Mouse (Mus musculus) embryo, embryonic 11.5 days (tissue): ENCODE measurements around the gene Rec114.
A peak's percentile ranks its signal among the peaks of the same experiment; 100 is the strongest.

Source experiments
- DNase-seq: peaks from one replicate; pipeline ENCODE4 v3.0.0-alpha.2; 2012; ENCODE audit warnings: low read depth, low spot score

Gene Rec114

GRCm38 (mm10) chr9:58718964-58719363, 24.8 kb downstream of the Rec114 start:
- no peak for DNase-seq

- DNase-seq = no peak
These were observed 26.9 kb downstream of the Rec114 start for GRCm38 (mm10) chr9:58716886-58717285.

- no peak for DNase-seq
These were observed 33.1 kb downstream of the Rec114 start for GRCm38 (mm10) chr9:58710642-58711041.

- DNase-seq = peak; percentile 36
These were observed 33.8 kb downstream of the Rec114 start for GRCm38 (mm10) chr9:58709939-58710338.

- DNase-seq = no peak
These were observed 36.0 kb downstream of the Rec114 start for GRCm38 (mm10) chr9:58707796-58708195.

GRCm38 (mm10) chr9:58706024-58706423, 37.7 kb downstream of the Rec114 start:
- DNase-seq = no peak

GRCm38 (mm10) chr9:58703766-58704165, 40.0 kb downstream of the Rec114 start:
- no peak for DNase-seq

- DNase-seq = no peak
These were observed 42.0 kb downstream of the Rec114 start for GRCm38 (mm10) chr9:58701751-58702150.

- DNase-seq = no peak
These were observed 45.3 kb downstream of the Rec114 start for GRCm38 (mm10) chr9:58698486-58698885.

GRCm38 (mm10) chr9:58691471-58691870, 52.3 kb downstream of the Rec114 start:
- DNase-seq = no peak

GRCm38 (mm10) chr9:58690701-58691100, 53.1 kb downstream of the Rec114 start:
- no peak for DNase-seq

GRCm38 (mm10) chr9:58688076-58688475, 55.7 kb downstream of the Rec114 start:
- DNase-seq = no peak

GRCm38 (mm10) chr9:58685290-58685689, 58.5 kb downstream of the Rec114 start:
- DNase-seq = no peak

GRCm38 (mm10) chr9:58683372-58683771, 60.4 kb downstream of the Rec114 start:
- no peak for DNase-seq

GRCm38 (mm10) chr9:58682106-58682505, 61.7 kb downstream of the Rec114 start:
- DNase-seq = no peak

GRCm38 (mm10) chr9:58681411-58681810, 62.4 kb downstream of the Rec114 start:
- no peak for DNase-seq

GRCm38 (mm10) chr9:58675371-58675770, 68.4 kb downstream of the Rec114 start:
- no peak for DNase-seq

GRCm38 (mm10) chr9:58674736-58675135, 69.0 kb downstream of the Rec114 start:
- DNase-seq = no peak

- DNase-seq = no peak
These were observed 71.3 kb downstream of the Rec114 start for GRCm38 (mm10) chr9:58672474-58672873.

GRCm38 (mm10) chr9:58669819-58670218, 73.9 kb downstream of the Rec114 start:
- no peak for DNase-seq

GRCm38 (mm10) chr9:58669071-58669470, 74.7 kb downstream of the Rec114 start:
- no peak for DNase-seq

- no peak for DNase-seq
These were observed 75.6 kb downstream of the Rec114 start for GRCm38 (mm10) chr9:58668171-58668570.

- no peak for DNase-seq
These were observed 76.5 kb downstream of the Rec114 start for GRCm38 (mm10) chr9:58667244-58667643.

- DNase-seq = no peak
These were observed 77.6 kb downstream of the Rec114 start for GRCm38 (mm10) chr9:58666191-58666590.
